Mouse (Mus musculus): ENCODE results near the gene Dmrt3.

Gene Dmrt3

GRCm38 (mm10) chr19:25615889-25616288, 5.8 kb downstream of the Dmrt3 start:
- no peak for DNase-seq (ENCODE audit: extremely low read depth, insufficient read length, low spot score)

- no peak for DNase-seq (ENCODE audit: extremely low read depth, insufficient read length, low spot score)
These were observed 12.5 kb downstream of the Dmrt3 start for GRCm38 (mm10) chr19:25622291-25623251.

GRCm38 (mm10) chr19:25628490-25628889, 18.4 kb downstream of the Dmrt3 start:
- no peak for DNase-seq (ENCODE audit: extremely low read depth, insufficient read length, low spot score)

GRCm38 (mm10) chr19:25635119-25635518, 25.0 kb downstream of the Dmrt3 start:
- no peak for DNase-seq (ENCODE audit: extremely low read depth, insufficient read length, low spot score)

GRCm38 (mm10) chr19:25635622-25636244, 25.6 kb downstream of the Dmrt3 start:
- DNase-seq (ENCODE audit: extremely low read depth, insufficient read length, low spot score), result peak; percentile 71

GRCm38 (mm10) chr19:25638766-25639361, 28.8 kb downstream of the Dmrt3 start:
- DNase-seq (ENCODE audit: extremely low read depth, insufficient read length, low spot score), result no peak

GRCm38 (mm10) chr19:25641786-25642185, 31.7 kb downstream of the Dmrt3 start:
- no peak for DNase-seq (ENCODE audit: extremely low read depth, insufficient read length, low spot score)

- no peak for DNase-seq (ENCODE audit: extremely low read depth, insufficient read length, low spot score)
These were observed 37.0 kb downstream of the Dmrt3 start for GRCm38 (mm10) chr19:25647136-25647535.

GRCm38 (mm10) chr19:25648701-25649100, 38.6 kb downstream of the Dmrt3 start:
- no peak for DNase-seq (ENCODE audit: extremely low read depth, insufficient read length, low spot score)

GRCm38 (mm10) chr19:25650474-25650873, 40.4 kb downstream of the Dmrt3 start:
- DNase-seq (ENCODE audit: extremely low read depth, insufficient read length, low spot score), result no peak

GRCm38 (mm10) chr19:25652560-25652959, 42.5 kb downstream of the Dmrt3 start:
- no peak for DNase-seq (ENCODE audit: extremely low read depth, insufficient read length, low spot score)

- peak; percentile 29 for DNase-seq (ENCODE audit: extremely low read depth, insufficient read length, low spot score)
These were observed 44.1 kb downstream of the Dmrt3 start for GRCm38 (mm10) chr19:25654034-25654749.

GRCm38 (mm10) chr19:25665486-25666339, 55.6 kb downstream of the Dmrt3 start:
- DNase-seq (ENCODE audit: extremely low read depth, insufficient read length, low spot score), result no peak

- no peak for DNase-seq (ENCODE audit: extremely low read depth, insufficient read length, low spot score)
These were observed 57.7 kb downstream of the Dmrt3 start for GRCm38 (mm10) chr19:25667836-25668235.

- DNase-seq (ENCODE audit: extremely low read depth, insufficient read length, low spot score), result no peak
These were observed 59.6 kb downstream of the Dmrt3 start for GRCm38 (mm10) chr19:25669593-25670248.

- DNase-seq (ENCODE audit: extremely low read depth, insufficient read length, low spot score), result no peak
These were observed 60.6 kb downstream of the Dmrt3 start for GRCm38 (mm10) chr19:25670571-25671285.

- no peak for DNase-seq (ENCODE audit: extremely low read depth, insufficient read length, low spot score)
These were observed 61.6 kb downstream of the Dmrt3 start for GRCm38 (mm10) chr19:25671681-25672080.

- peak; percentile 9 for DNase-seq (ENCODE audit: extremely low read depth, insufficient read length, low spot score)
These were observed 62.2 kb downstream of the Dmrt3 start, which contains the start of gene Dmrt2 for GRCm38 (mm10) chr19:25672101-25672950. Dmrt2 (plus strand) TSS chr19:25672411.

Data from 3134 (cell line).